Mouse (Mus musculus): ENCODE data around the gene Fyb.

The Fyb gene

DNA sequence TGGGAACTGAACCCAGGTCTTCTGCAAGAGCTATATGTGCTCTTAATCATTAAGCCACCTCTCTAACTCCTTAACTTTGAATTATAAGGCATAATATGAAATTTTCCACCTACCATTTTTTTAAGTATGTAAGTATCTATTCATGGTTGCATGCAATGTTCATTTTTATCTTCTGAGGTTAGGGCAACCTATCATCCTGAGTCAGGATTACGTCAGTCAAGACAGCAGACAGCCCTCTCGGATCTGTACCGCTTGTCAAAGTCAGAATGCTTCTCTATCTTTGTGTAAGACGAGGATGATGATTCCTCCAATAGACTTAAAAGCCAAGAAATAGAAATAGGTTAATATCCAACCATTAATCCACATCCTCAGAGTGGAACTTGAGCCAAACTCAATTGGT lies 33.6 kb downstream of the Fyb start:
- TF ChIP-seq POU5F1 (IDR thresholded peaks at IDR 0.05; ENCODE audit: borderline replicate concordance, low read length) (no peak), CTCF (conservative IDR thresholded peaks at IDR 0.05; ENCODE audit: low read length) (no peak), NANOG (IDR thresholded peaks at IDR 0.05; ENCODE audit: borderline replicate concordance, low read length) (no peak)
- Histone ChIP-seq H3K4me3 (replicated peaks; ENCODE audit: low read length) (no peak overlapping the region), H3K36me3 (ENCODE audit: insufficient read depth, low read length) (no peaks in the 10 kb centered on the region), H3K9me3 (ENCODE audit: low read length) (no peaks in the 10 kb centered on the region), H3K27me3 (ENCODE audit: insufficient read depth, low read length) (no peaks in the 10 kb centered on the region), H3K4me1 (replicated peaks; ENCODE audit: low read depth, low read length) (peaks cover 15% of the 10 kb centered on the region)

DNA sequence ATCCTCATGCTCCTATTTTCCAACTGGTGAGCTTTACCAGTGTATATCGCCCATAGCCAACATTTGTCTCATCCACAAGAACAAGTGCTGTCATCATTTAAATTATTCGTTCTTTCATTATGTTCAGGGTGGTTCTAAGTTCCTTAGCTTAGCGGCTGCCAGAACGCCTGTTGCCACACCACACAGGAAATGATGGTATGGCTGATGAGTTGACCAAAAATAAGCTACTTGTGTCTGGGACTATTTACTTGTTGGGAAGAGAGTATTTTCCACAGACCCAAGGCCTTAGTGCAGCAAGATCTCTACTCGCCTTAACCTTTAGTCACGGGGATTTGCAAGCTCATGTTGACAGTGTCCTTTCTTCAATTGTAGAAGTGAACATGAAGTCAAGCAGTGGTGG lies 34.3 kb downstream of the Fyb start:
- no peaks in the 10 kb centered on the region for H3K9me3 ChIP-seq (ENCODE audit: low read length)
- H3K36me3 ChIP-seq (ENCODE audit: insufficient read depth, low read length) = no peaks in the 10 kb centered on the region
- TF ChIP-seq NANOG (IDR thresholded peaks at IDR 0.05; ENCODE audit: borderline replicate concordance, low read length) (no peak), POU5F1 (IDR thresholded peaks at IDR 0.05; ENCODE audit: borderline replicate concordance, low read length) (no peak), CTCF (conservative IDR thresholded peaks at IDR 0.05; ENCODE audit: low read length) (no peak)
- peaks cover 15% of the 10 kb centered on the region for H3K4me1 ChIP-seq (replicated peaks; ENCODE audit: low read depth, low read length)
- no peak overlapping the region for H3K4me3 ChIP-seq (replicated peaks; ENCODE audit: low read length)
- H3K27me3 ChIP-seq (ENCODE audit: insufficient read depth, low read length) = no peaks in the 10 kb centered on the region

DNA sequence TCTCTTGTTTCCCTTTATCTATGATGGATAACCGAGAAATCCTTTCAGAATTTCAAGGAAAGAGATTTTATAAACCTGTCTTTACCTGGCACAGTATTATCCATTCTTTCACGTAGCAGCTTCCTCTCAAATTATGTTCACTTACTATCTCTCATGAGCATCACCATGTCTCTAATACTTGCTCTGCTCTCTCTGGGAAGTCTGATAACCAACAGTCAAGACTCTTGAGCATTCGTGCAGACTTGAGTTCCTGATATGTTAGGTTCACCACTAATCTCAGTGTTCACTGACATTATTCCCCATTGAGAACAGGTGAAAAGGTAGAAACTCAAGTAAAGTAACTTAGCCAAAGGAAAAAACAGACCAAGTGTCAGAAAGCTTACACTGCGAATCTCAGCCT lies 34.9 kb downstream of the Fyb start:
- no peaks in the 10 kb centered on the region for H3K9me3 ChIP-seq (ENCODE audit: low read length)
- H3K27me3 ChIP-seq (ENCODE audit: insufficient read depth, low read length) = no peaks in the 10 kb centered on the region
- H3K4me1 ChIP-seq (replicated peaks; ENCODE audit: low read depth, low read length) = peaks cover 15% of the 10 kb centered on the region
- no peak overlapping the region for H3K4me3 ChIP-seq (replicated peaks; ENCODE audit: low read length)
- no peak for TF ChIP-seq CTCF (conservative IDR thresholded peaks at IDR 0.05; ENCODE audit: low read length)
- no peak for TF ChIP-seq POU5F1 (IDR thresholded peaks at IDR 0.05; ENCODE audit: borderline replicate concordance, low read length)
- TF ChIP-seq NANOG (IDR thresholded peaks at IDR 0.05; ENCODE audit: borderline replicate concordance, low read length) = no peak
- no peaks in the 10 kb centered on the region for H3K36me3 ChIP-seq (ENCODE audit: insufficient read depth, low read length)

DNA sequence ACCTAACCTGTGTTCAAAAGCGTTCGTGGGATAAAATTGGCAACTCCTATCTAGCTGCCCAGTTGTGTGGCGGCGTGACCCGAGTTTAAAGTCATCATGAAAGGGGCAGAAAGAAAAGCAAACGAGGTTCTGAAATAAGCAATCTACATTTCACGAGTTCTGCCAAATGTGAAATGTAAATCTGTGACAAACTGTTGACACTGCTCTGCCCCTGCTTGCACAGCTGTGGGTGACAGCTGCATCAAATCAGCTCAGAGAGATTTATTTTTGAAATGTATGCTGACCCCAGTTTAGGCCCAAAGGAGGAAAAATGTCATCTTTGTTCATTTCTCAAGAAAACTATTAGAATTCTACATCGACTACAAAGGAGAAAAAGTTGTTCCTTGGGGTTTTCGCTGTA lies 36.5 kb downstream of the Fyb start:
- H3K4me1 ChIP-seq (replicated peaks; ENCODE audit: low read depth, low read length) = peaks cover 15% of the 10 kb centered on the region
- no peak overlapping the region for H3K4me3 ChIP-seq (replicated peaks; ENCODE audit: low read length)
- no peak for TF ChIP-seq POU5F1 (IDR thresholded peaks at IDR 0.05; ENCODE audit: borderline replicate concordance, low read length)
- no peaks in the 10 kb centered on the region for H3K9me3 ChIP-seq (ENCODE audit: low read length)
- H3K36me3 ChIP-seq (ENCODE audit: insufficient read depth, low read length) = no peaks in the 10 kb centered on the region
- no peaks in the 10 kb centered on the region for H3K27me3 ChIP-seq (ENCODE audit: insufficient read depth, low read length)

DNA sequence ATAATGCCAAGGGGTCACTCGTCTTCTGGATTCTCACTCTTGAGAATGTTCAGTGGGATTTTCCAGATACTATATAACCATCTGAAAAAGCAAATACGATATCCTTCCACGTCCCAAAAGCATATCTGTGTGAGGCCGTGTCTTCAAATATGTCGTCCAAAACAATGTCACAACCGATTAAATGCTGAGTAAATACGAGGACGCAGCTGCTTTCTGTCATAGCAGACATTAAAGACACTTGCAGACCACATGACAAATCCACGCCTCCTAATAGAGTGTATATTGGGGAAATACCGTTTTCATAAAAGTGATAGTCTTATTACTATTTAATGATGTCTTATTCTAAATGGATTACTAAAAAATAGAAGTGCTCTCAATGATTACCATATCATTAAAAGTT lies 38.0 kb downstream of the Fyb start:
- Histone ChIP-seq H3K27me3 (ENCODE audit: insufficient read depth, low read length) (no peaks in the 10 kb centered on the region), H3K4me1 (replicated peaks; ENCODE audit: low read depth, low read length) (peaks cover 19% of the 10 kb centered on the region), H3K4me3 (replicated peaks; ENCODE audit: low read length) (no peak overlapping the region), H3K36me3 (ENCODE audit: insufficient read depth, low read length) (no peaks in the 10 kb centered on the region), H3K9me3 (ENCODE audit: low read length) (no peaks in the 10 kb centered on the region)
- TF ChIP-seq POU5F1 (IDR thresholded peaks at IDR 0.05; ENCODE audit: borderline replicate concordance, low read length) = no peak
- TF ChIP-seq NANOG (IDR thresholded peaks at IDR 0.05; ENCODE audit: borderline replicate concordance, low read length) = no peak
- no peak for TF ChIP-seq CTCF (conservative IDR thresholded peaks at IDR 0.05; ENCODE audit: low read length)

DNA sequence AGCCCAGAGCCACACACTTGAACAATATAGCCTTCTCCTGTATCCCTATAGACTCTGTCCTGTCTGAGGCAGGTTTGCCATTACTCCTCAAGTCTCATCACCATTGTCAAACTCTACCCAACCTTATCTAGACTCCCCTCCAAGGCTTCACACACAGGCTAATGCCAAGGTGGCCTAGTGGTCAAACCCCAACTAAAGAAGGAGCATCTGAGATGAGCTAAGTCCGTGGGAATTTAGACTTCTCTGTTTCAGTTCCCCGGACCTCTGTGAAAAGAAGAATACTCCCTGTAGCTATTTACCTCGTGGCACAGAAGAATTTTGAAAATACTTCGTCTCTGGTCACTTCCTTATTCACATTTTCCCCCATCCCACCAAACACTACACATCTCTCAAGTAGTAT lies 39.5 kb downstream of the Fyb start:
- TF ChIP-seq CTCF (conservative IDR thresholded peaks at IDR 0.05; ENCODE audit: low read length) = no peak
- TF ChIP-seq POU5F1 (IDR thresholded peaks at IDR 0.05; ENCODE audit: borderline replicate concordance, low read length) = no peak
- TF ChIP-seq NANOG (IDR thresholded peaks at IDR 0.05; ENCODE audit: borderline replicate concordance, low read length) = no peak
- Histone ChIP-seq H3K9me3 (ENCODE audit: low read length) (no peaks in the 10 kb centered on the region), H3K4me1 (replicated peaks; ENCODE audit: low read depth, low read length) (peaks cover 15% of the 10 kb centered on the region), H3K36me3 (ENCODE audit: insufficient read depth, low read length) (no peaks in the 10 kb centered on the region), H3K4me3 (replicated peaks; ENCODE audit: low read length) (no peak overlapping the region), H3K27me3 (ENCODE audit: insufficient read depth, low read length) (no peaks in the 10 kb centered on the region)

DNA sequence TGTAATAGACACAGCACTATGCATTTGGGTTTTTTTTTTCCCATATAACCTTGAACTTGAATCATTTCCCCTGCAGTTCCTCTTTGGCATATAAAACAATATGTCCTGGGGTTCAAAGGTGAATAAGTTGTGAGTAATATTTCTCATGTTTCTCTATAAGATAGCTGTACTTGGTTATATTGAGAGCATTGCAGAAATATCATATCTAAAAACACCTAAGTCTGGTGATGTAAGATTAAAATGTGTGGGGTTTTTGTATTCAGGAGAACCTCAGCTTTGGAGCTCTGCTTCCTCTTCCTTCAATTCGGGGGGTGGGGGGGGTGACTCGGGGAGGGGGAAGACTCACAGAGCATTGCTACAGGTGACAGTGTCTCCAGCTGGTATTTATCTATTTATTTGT lies 40.0 kb downstream of the Fyb start:
- Histone ChIP-seq H3K9me3 (ENCODE audit: low read length) (no peaks in the 10 kb centered on the region), H3K4me1 (replicated peaks; ENCODE audit: low read depth, low read length) (peaks cover 15% of the 10 kb centered on the region), H3K36me3 (ENCODE audit: insufficient read depth, low read length) (no peaks in the 10 kb centered on the region), H3K4me3 (replicated peaks; ENCODE audit: low read length) (no peak overlapping the region), H3K27me3 (ENCODE audit: insufficient read depth, low read length) (no peaks in the 10 kb centered on the region)
- TF ChIP-seq CTCF (conservative IDR thresholded peaks at IDR 0.05; ENCODE audit: low read length) = no peak
- no peak for TF ChIP-seq POU5F1 (IDR thresholded peaks at IDR 0.05; ENCODE audit: borderline replicate concordance, low read length)
- no peak for TF ChIP-seq NANOG (IDR thresholded peaks at IDR 0.05; ENCODE audit: borderline replicate concordance, low read length)

DNA sequence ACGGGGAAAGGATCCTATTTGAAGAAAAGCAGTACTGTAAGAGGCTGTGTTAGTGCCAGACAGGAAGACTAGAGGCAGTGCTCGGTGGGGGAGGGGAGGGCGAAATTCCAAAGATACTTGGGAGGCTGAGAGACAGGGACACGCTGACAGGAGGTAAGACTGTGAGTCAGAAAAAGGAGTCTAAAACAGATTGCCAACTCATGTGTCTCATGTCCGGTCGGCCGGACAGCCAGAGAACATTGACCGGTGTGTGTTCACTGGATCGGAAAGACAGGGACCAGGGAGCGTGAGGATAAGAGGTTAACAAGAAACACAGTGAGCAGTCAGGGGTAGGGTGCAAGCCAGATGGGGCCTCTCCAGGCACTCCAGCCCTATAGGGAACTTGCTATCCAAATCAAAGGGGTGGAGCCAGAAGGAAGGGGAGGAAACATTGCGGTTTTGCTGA lies 42.3 kb downstream of the Fyb start:
- TF ChIP-seq NANOG (IDR thresholded peaks at IDR 0.05; ENCODE audit: borderline replicate concordance, low read length) = no peak
- TF ChIP-seq CTCF (conservative IDR thresholded peaks at IDR 0.05; ENCODE audit: low read length) = no peak
- H3K36me3 ChIP-seq (ENCODE audit: insufficient read depth, low read length) = no peaks in the 10 kb centered on the region
- H3K27me3 ChIP-seq (ENCODE audit: insufficient read depth, low read length) = peaks cover 9% of the 10 kb centered on the region
- H3K4me1 ChIP-seq (replicated peaks; ENCODE audit: low read depth, low read length) = peaks cover 15% of the 10 kb centered on the region
- peak overlapping the region; percentile 55 for H3K4me3 ChIP-seq (replicated peaks; ENCODE audit: low read length)
- H3K9me3 ChIP-seq (ENCODE audit: low read length) = no peaks in the 10 kb centered on the region

DNA sequence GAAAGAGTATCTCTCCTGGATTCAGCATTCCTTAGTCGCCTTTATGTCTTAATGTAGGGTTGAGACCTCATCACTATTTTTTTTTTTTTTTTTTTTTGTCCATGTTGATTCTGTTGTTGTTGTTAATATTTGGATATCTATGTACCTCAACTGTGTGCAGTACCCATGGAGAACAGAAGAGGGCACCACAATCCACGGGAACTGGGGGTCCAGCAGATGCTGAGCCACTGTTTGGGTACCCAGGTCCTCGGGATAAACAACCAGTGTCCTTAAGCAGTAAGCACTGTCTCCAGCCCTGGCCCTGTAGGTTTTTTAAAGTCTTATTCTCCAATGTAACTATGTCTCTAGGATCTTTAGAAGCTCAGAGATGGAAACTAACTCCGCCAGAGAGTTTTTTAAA lies 43.2 kb downstream of the Fyb start:
- Histone ChIP-seq H3K36me3 (ENCODE audit: insufficient read depth, low read length) (no peaks in the 10 kb centered on the region), H3K4me1 (replicated peaks; ENCODE audit: low read depth, low read length) (peaks cover 18% of the 10 kb centered on the region), H3K4me3 (replicated peaks; ENCODE audit: low read length) (no peak overlapping the region), H3K9me3 (ENCODE audit: low read length) (no peaks in the 10 kb centered on the region), H3K27me3 (ENCODE audit: insufficient read depth, low read length) (peaks cover 9% of the 10 kb centered on the region)
- TF ChIP-seq NANOG (IDR thresholded peaks at IDR 0.05; ENCODE audit: borderline replicate concordance, low read length) = no peak
- peak; percentile 71 for TF ChIP-seq CTCF (conservative IDR thresholded peaks at IDR 0.05; ENCODE audit: low read length)
- no peak for TF ChIP-seq POU5F1 (IDR thresholded peaks at IDR 0.05; ENCODE audit: borderline replicate concordance, low read length)
